8 mouse cellular contexts compared by ENCODE assay signal in the genomic region with DNA sequence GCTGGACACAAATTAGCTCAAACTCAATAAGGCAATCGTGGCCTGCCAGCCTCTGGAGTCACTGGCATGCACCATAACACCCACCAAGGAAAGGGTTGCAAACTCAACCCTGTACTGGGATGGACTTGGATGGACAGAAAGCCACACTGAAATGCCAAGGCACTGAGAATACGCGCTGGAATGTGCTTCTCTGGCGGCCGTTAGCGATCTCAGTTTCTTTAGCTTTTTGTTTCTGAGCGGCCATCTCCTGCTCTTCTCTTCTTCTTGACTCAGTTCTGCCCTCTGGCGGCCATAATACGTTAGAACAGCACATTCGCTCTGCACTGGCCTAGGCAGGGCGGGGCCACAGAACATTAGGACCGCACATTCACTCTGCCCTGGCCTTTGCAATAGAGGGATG. TPM values are rescaled to one million over a fixed set of nuclear protein-coding genes. Genes with fewer than 3 reads are reported as not detected.
DNase-seq lines count a peak whose midpoint lies in the region; ATAC-seq and TF ChIP-seq lines count a peak whose summit lies in the region.

No protein-coding gene starts in this region.

- no peak overlapping the region for H3K4me2 ChIP-seq in midbrain, embryonic 16.5 days (ENCODE audit: low read length)
- H3K4me2 ChIP-seq in embryonic facial prominence, embryonic 11.5 days (ENCODE audit: low read depth, low read length), result no peak overlapping the region
- H3K4me2 ChIP-seq in midbrain, embryonic 15.5 days, result peak overlapping the region; percentile 5; the same call in 1 of the 2 replicates

- H3K27me3 ChIP-seq in midbrain, embryonic 10.5 days (ENCODE audit: low read depth, poor library complexity, severe bottlenecking), result peaks cover 22% of the 10 kb centered on the region
- no peaks in the 10 kb centered on the region for H3K27me3 ChIP-seq in midbrain, embryonic 16.5 days (ENCODE audit: control insufficient read depth, insufficient read depth, low read depth, low read length)
- no peaks in the 10 kb centered on the region for H3K27me3 ChIP-seq in embryonic facial prominence, embryonic 11.5 days (ENCODE audit: control insufficient read depth, insufficient read depth, low read length)
- H3K27me3 ChIP-seq in limb, embryonic 10.5 days (ENCODE audit: low read depth, poor library complexity, severe bottlenecking), result 0 out of 2 replicates have a peak, but pooled peaks cover 13% of the 10 kb centered on the region
- H3K27me3 ChIP-seq in midbrain, embryonic 15.5 days (replicated peaks), result no peaks in the 10 kb centered on the region
- H3K27me3 ChIP-seq in spleen, adult 2 months (ENCODE audit: control insufficient read depth, insufficient read depth, low read length), result no peaks in the 10 kb centered on the region

- peak; percentile 51; the same call in 1 of the 2 replicates for TF ChIP-seq CTCF in spleen, adult 2 months (IDR thresholded peaks at IDR 0.05; ENCODE audit: extremely low read depth, insufficient read depth, insufficient read length, insufficient replicate concordance)

- 13% methylated on average over 12 of the region's 12 CpGs for WGBS in midbrain, embryonic 10.5 days
- 9% methylated on average over 12 of the region's 12 CpGs for WGBS in midbrain, embryonic 16.5 days
- WGBS in embryonic facial prominence, embryonic 11.5 days, result 10% methylated on average over 12 of the region's 12 CpGs
- WGBS in limb, embryonic 10.5 days, result 13% methylated on average over 12 of the region's 12 CpGs
- WGBS in midbrain, embryonic 15.5 days, result 9% methylated on average over 12 of the region's 12 CpGs
- WGBS in spleen, adult 2 months, result 19% methylated on average over 12 of the region's 12 CpGs

- DNase-seq in midbrain, embryonic 10.5 days (ENCODE audit: low spot score), result peak; percentile 80
- DNase-seq in embryonic facial prominence, embryonic 11.5 days (ENCODE audit: low spot score), result peak; percentile 87
- peak; percentile 86 to 90 for DNase-seq in heart, adult 18-20 months
- peak; percentile 88 for DNase-seq in kidney, adult 18-20 months
- peak; percentile 74 for DNase-seq in limb, embryonic 10.5 days (ENCODE audit: low spot score)
- DNase-seq in spleen, adult 2 months (ENCODE audit: low read depth in 1 of 2, low spot score in 2 of 2), result peak; percentile 64

- ATAC-seq in midbrain, embryonic 16.5 days, result no peak
- ATAC-seq in embryonic facial prominence, embryonic 11.5 days (replicated peaks; ENCODE audit: insufficient number of reproducible peaks, low FRiP score, low TSS enrichment, low read depth), result peak; percentile 50; the same call in 1 of the 2 replicates
- ATAC-seq in midbrain, embryonic 15.5 days (replicated peaks), result peak; percentile 67

- H3K4me1 ChIP-seq in midbrain, embryonic 10.5 days, result peaks cover 8% of the 10 kb centered on the region
- H3K4me1 ChIP-seq in midbrain, embryonic 16.5 days (ENCODE audit: control insufficient read depth, insufficient read depth, low read length), result no peaks in the 10 kb centered on the region
- no peaks in the 10 kb centered on the region for H3K4me1 ChIP-seq in embryonic facial prominence, embryonic 11.5 days (ENCODE audit: control insufficient read depth, insufficient read depth, low read length)
- H3K4me1 ChIP-seq in limb, embryonic 10.5 days, result peaks cover 6% of the 10 kb centered on the region; the same call in 1 of the 2 replicates
- no peaks in the 10 kb centered on the region for H3K4me1 ChIP-seq in midbrain, embryonic 15.5 days
- peaks cover 5% of the 10 kb centered on the region; the same call in 1 of the 2 replicates for H3K4me1 ChIP-seq in spleen, adult 2 months (ENCODE audit: control insufficient read depth, insufficient read depth, insufficient read length)

- H3K36me3 ChIP-seq in midbrain, embryonic 10.5 days, result no peaks in the 10 kb centered on the region
- H3K36me3 ChIP-seq in midbrain, embryonic 16.5 days (ENCODE audit: control insufficient read depth, insufficient read depth, low read length), result no peaks in the 10 kb centered on the region
- no peaks in the 10 kb centered on the region for H3K36me3 ChIP-seq in embryonic facial prominence, embryonic 11.5 days (replicated peaks; ENCODE audit: control insufficient read depth, insufficient read depth, low read depth, low read length)
- H3K36me3 ChIP-seq in limb, embryonic 10.5 days, result no peaks in the 10 kb centered on the region
- H3K36me3 ChIP-seq in midbrain, embryonic 15.5 days (replicated peaks), result no peaks in the 10 kb centered on the region
- H3K36me3 ChIP-seq in spleen, adult 2 months (ENCODE audit: control insufficient read depth, insufficient read depth, low read length), result no peaks in the 10 kb centered on the region

- H3K27ac ChIP-seq in midbrain, embryonic 10.5 days (replicated peaks), result 0 out of 2 replicates have a peak overlapping the region, but pooled peaks have one; percentile 55
- no peak overlapping the region for H3K27ac ChIP-seq in midbrain, embryonic 16.5 days (ENCODE audit: low read length)
- H3K27ac ChIP-seq in embryonic facial prominence, embryonic 11.5 days (replicated peaks; ENCODE audit: low read depth, low read length), result no peak overlapping the region
- peak overlapping the region; percentile 11; the same call in 1 of the 2 replicates for H3K27ac ChIP-seq in limb, embryonic 10.5 days
- no peak overlapping the region for H3K27ac ChIP-seq in midbrain, embryonic 15.5 days
- no peak overlapping the region for H3K27ac ChIP-seq in spleen, adult 2 months (ENCODE audit: insufficient read depth, low read length)

- H3K4me3 ChIP-seq in midbrain, embryonic 10.5 days, result 0 out of 2 replicates have a peak overlapping the region, but pooled peaks have one; percentile 3
- H3K4me3 ChIP-seq in midbrain, embryonic 16.5 days (ENCODE audit: low read depth, low read length), result no peak overlapping the region
- no peak overlapping the region for H3K4me3 ChIP-seq in embryonic facial prominence, embryonic 11.5 days (ENCODE audit: low read depth, low read length)
- no peak overlapping the region for H3K4me3 ChIP-seq in limb, embryonic 10.5 days
- no peak overlapping the region for H3K4me3 ChIP-seq in midbrain, embryonic 15.5 days
- no peak overlapping the region for H3K4me3 ChIP-seq in spleen, adult 2 months (ENCODE audit: extremely low read depth, insufficient read depth, insufficient read length)

- no peak overlapping the region for H3K9ac ChIP-seq in midbrain, embryonic 16.5 days (ENCODE audit: low read depth, low read length)
- H3K9ac ChIP-seq in embryonic facial prominence, embryonic 11.5 days (replicated peaks; ENCODE audit: low read length), result no peak overlapping the region; the same call in 1 of the 2 replicates
- H3K9ac ChIP-seq in midbrain, embryonic 15.5 days, result no peak overlapping the region

- no peaks in the 10 kb centered on the region for H3K9me3 ChIP-seq in midbrain, embryonic 10.5 days (replicated peaks)
- H3K9me3 ChIP-seq in midbrain, embryonic 16.5 days (replicated peaks; ENCODE audit: control insufficient read depth, low read length, poor library complexity, severe bottlenecking), result no peaks in the 10 kb centered on the region
- no peaks in the 10 kb centered on the region for H3K9me3 ChIP-seq in embryonic facial prominence, embryonic 11.5 days (replicated peaks; ENCODE audit: control insufficient read depth, low read length)
- no peaks in the 10 kb centered on the region for H3K9me3 ChIP-seq in limb, embryonic 10.5 days (replicated peaks)
- H3K9me3 ChIP-seq in midbrain, embryonic 15.5 days, result no peaks in the 10 kb centered on the region

- no peak for TF ChIP-seq POLR2A in spleen, adult 2 months (IDR thresholded peaks at IDR 0.05; ENCODE audit: low read depth, low read length)

RNA-seq across cellular contexts. Expression of a gene that starts 33.3 kb away (rescaled TPM):
- 142 and 193 TPM in 2 replicates for polyA plus RNA-seq in midbrain, embryonic 10.5 days (2016; fragmentation: Nextera tagmentation; extraction: Ambion mirVana)
- 87.8 and 103 TPM in 2 replicates for polyA plus RNA-seq in midbrain, embryonic 16.5 days (2015; fragmentation: Nextera tagmentation; extraction: Ambion mirVana)
- 20.4 and 24.6 TPM in 2 replicates for polyA plus RNA-seq in embryonic facial prominence, embryonic 11.5 days (2014; fragmentation: Nextera tagmentation; extraction: Ambion mirVana)
- total RNA-seq in heart, adult 18-20 months (2021), result 10 to 100 TPM; 21.7 to 24.0 TPM
- 18.3 and 21.9 TPM in 2 replicates for polyA plus RNA-seq in limb, embryonic 10.5 days (2016; fragmentation: Nextera tagmentation; extraction: Ambion mirVana)
- polyA plus RNA-seq in midbrain, embryonic 15.5 days (2015; fragmentation: Nextera tagmentation; extraction: Ambion mirVana), result 107 and 118 TPM in 2 replicates
- polyA plus RNA-seq in spleen, adult 2 months (2012; rRNA removed), result 27.0 and 38.7 TPM in 2 replicates

Comparison
In these comparisons a context has a peak if more than half of its experiments do, and no peak if none do; other contexts are left out.
1. H3K27ac ChIP-seq: peak in midbrain, embryonic 10.5 days (single experiment) and limb, embryonic 10.5 days (single experiment); none in midbrain, embryonic 16.5 days (single experiment), embryonic facial prominence, embryonic 11.5 days (single experiment), midbrain, embryonic 15.5 days (single experiment) and spleen, adult 2 months (single experiment).
2. Peak in every context shown above with its lines, with median percentiles within 50 percentile points of each other: DNase-seq.